Mouse (Mus musculus) 3T3-L1 (cell line): Measurements from ENCODE around the gene Ppp1r15a.

ENCODE experiments used
- DNase-seq: peaks from one replicate; pipeline ENCODE4 v3.0.0-alpha.2; 2015; ENCODE audit warnings: low read depth, low spot score

The Ppp1r15a gene

GRCm38 (mm10) chr7:45525809-45526473 is at the start of gene Ppp1r15a, which contains the start of gene Plekha4:
Gene Ppp1r15a (minus strand): TSS chr7:45526268.
Gene Plekha4 (plus strand): TSS chr7:45526330.
- DNase-seq, result peak; percentile 96

- DNase-seq, result no peak
These were observed 48.7 kb upstream of the Ppp1r15a start for GRCm38 (mm10) chr7:45574472-45575379.

GRCm38 (mm10) chr7:45573954-45574353 is 47.9 kb upstream of the Ppp1r15a start:
- DNase-seq, result no peak

- no peak for DNase-seq
These were observed 45.9 kb upstream of the Ppp1r15a start for GRCm38 (mm10) chr7:45571966-45572365.

GRCm38 (mm10) chr7:45570103-45570741 is 44.2 kb upstream of the Ppp1r15a start, which contains the start of gene Bcat2:
Gene Bcat2 (plus strand): TSS chr7:45570153.
- peak; percentile 63 for DNase-seq

- no peak for DNase-seq
These were observed 42.8 kb upstream of the Ppp1r15a start for GRCm38 (mm10) chr7:45568601-45569473.

GRCm38 (mm10) chr7:45567780-45568516 is 41.9 kb upstream of the Ppp1r15a start:
- DNase-seq, result peak; percentile 83

GRCm38 (mm10) chr7:45567112-45567779 is 41.2 kb upstream of the Ppp1r15a start:
- no peak for DNase-seq

GRCm38 (mm10) chr7:45565446-45565845 is 39.4 kb upstream of the Ppp1r15a start:
- DNase-seq, result no peak

- DNase-seq, result no peak
These were observed 38.7 kb upstream of the Ppp1r15a start for GRCm38 (mm10) chr7:45564811-45565210.

- peak; percentile 53 for DNase-seq
These were observed 35.8 kb upstream of the Ppp1r15a start for GRCm38 (mm10) chr7:45561624-45562520.

GRCm38 (mm10) chr7:45560843-45561623 is 35.0 kb upstream of the Ppp1r15a start:
- DNase-seq, result peak; percentile 77

GRCm38 (mm10) chr7:45560241-45560640 is 34.2 kb upstream of the Ppp1r15a start:
- DNase-seq, result no peak

GRCm38 (mm10) chr7:45558907-45559306 is 32.8 kb upstream of the Ppp1r15a start:
- DNase-seq, result no peak

GRCm38 (mm10) chr7:45555787-45556186 is 29.7 kb upstream of the Ppp1r15a start:
- peak; percentile 78 for DNase-seq

GRCm38 (mm10) chr7:45554744-45555143 is 28.7 kb upstream of the Ppp1r15a start, which contains the start of gene Hsd17b14:
Gene Hsd17b14 (plus strand): TSS chr7:45554893.
- no peak for DNase-seq

GRCm38 (mm10) chr7:45553990-45554389 is 27.9 kb upstream of the Ppp1r15a start:
- no peak for DNase-seq

- no peak for DNase-seq
These were observed 27.5 kb upstream of the Ppp1r15a start for GRCm38 (mm10) chr7:45553519-45553918.
